Mouse (Mus musculus): ENCODE measurements around the gene Psme3.
A peak's percentile ranks its signal among the peaks of the same experiment; 100 is the strongest.

DNA sequence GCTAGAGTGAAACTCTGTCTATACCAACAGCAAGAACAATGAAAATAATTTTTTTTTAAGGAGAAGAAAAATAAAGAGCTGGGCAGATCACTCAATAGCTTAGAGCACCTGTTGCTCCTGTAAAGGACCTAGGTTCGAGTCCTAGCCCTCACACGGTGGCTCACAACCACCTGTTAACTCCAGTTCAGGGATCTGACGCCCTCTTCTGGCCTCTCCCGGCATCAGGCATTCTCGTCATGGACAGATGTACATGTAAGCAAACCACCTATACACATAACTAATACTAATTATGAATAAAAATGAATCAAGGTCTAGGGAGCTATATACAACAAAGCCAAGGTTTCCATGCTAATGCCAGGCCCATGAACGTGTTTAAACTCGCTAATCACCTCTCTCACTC lies 15.1 kb upstream of the Psme3 start:
- peak; percentile 64 for TF ChIP-seq CTCF (IDR thresholded peaks at IDR 0.05; ENCODE audit: low read depth)
- TF ChIP-seq EP300 (IDR thresholded peaks at IDR 0.05; ENCODE audit: low read depth), result no peak

Data from liver, postnatal 0 days (tissue).